10 mouse cellular contexts compared by ENCODE assay signal in the genomic region with DNA sequence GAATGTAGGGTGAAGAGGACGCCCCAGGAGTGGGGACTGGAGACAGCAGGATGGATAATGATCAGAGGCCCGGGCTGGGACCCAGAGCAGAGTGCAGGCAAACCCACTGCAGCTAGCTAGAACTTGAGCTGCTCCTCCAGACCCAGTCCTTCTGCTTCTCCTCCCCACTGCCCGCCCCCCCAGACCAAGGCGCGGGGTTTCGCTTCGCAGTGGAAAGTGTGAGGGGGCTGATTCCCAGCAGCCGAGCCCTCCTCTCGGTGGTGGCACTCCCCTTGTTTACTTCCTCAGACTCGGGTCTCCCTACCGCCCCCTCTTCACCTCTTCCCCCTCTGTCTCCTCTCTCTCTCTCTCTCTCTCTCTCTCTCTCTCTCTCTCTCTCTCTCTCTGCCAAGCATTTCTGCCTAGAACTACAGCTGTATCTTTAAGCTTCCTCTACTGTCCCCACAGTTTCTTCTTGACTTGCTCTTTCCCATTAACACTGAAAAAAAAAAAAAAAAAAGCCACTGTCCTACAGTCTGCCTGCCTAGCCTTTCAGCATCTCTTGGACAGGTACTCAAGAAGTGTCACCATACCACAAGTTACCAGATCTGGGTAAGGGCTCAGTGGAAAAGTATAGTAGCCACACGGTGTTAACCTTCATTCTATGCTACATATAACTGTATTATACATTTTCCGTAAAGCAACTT. TPM values are rescaled to one million over a fixed set of nuclear protein-coding genes. Genes with fewer than 3 reads are reported as not detected.
DNase-seq lines count a peak whose midpoint lies in the region; ATAC-seq and TF ChIP-seq lines count a peak whose summit lies in the region.
"Had no signal": no experiment of that assay in that cellular context is flagged by ENCODE, and none has a peak within 500 bp of the region (broad histone marks: within the 10 kb centered on the region; RNA-seq: fewer than 3 reads in every experiment).

A gene (minus strand): TSS at position 173 of the 686 bp plus-strand sequence.

- H3K4me3 ChIP-seq in heart, embryonic 14.5 days (ENCODE audit: control insufficient read depth in 1 of 2, insufficient read depth in 1 of 2, low read depth in 1 of 2, low read length in 2 of 2): no peak within 1 kb of the TSS
- 0 out of 2 replicates have a peak within 1 kb of the TSS, but pooled peaks have one; percentile 13 for H3K4me3 ChIP-seq in spleen, adult 2 months (ENCODE audit: extremely low read depth, insufficient read depth, insufficient read length)
- no peak within 1 kb of the TSS for H3K4me3 ChIP-seq in limb, embryonic 15.5 days

- no peaks in the 10 kb centered on the region for H3K9me3 ChIP-seq in heart, embryonic 14.5 days (ENCODE audit: control insufficient read depth, low read length)
- H3K9me3 ChIP-seq in limb, embryonic 15.5 days: no peaks in the 10 kb centered on the region

- peaks cover 25% of the 10 kb centered on the region for H3K36me3 ChIP-seq in heart, embryonic 14.5 days (ENCODE audit: control insufficient read depth, insufficient read depth, low read length)
- peaks cover 5% of the 10 kb centered on the region; the same call in 1 of the 2 replicates for H3K36me3 ChIP-seq in spleen, adult 2 months (ENCODE audit: control insufficient read depth, insufficient read depth, low read length)
- peaks cover 31% of the 10 kb centered on the region for H3K36me3 ChIP-seq in limb, embryonic 15.5 days

- no peak for ATAC-seq in heart, embryonic 14.5 days (ENCODE audit: insufficient number of reproducible peaks, insufficient read depth, low FRiP score, low read depth)
- no peak for ATAC-seq in limb, embryonic 15.5 days (ENCODE audit: insufficient number of reproducible peaks, low FRiP score, low TSS enrichment, low read depth)

- 15% methylated on average over 13 of the region's 13 CpGs for WGBS in heart, embryonic 14.5 days
- 21% methylated on average over 12 of the region's 13 CpGs for WGBS in spleen, adult 2 months
- 18% methylated on average over 12 of the region's 13 CpGs for WGBS in limb, embryonic 15.5 days

- H3K27ac ChIP-seq in heart, embryonic 14.5 days (replicated peaks in 1 of 2; ENCODE audit: control insufficient read depth in 1 of 2, insufficient read depth in 1 of 2, low read depth in 2 of 2, low read length in 2 of 2): 0 out of 4 replicates have a peak within 1 kb of the TSS, but pooled peaks of 1 of the 2 experiments have one; percentile 1
- 0 out of 2 replicates have a peak within 1 kb of the TSS, but pooled peaks have one; percentile 2 for H3K27ac ChIP-seq in spleen, adult 2 months (ENCODE audit: insufficient read depth, low read length)
- H3K27ac ChIP-seq in limb, embryonic 15.5 days: peak within 1 kb of the TSS; percentile 59
- H3K27ac ChIP-seq: liver, embryonic 14.5 days had no signal

- H3K27me3 ChIP-seq in heart, embryonic 14.5 days (ENCODE audit: control insufficient read depth, insufficient read depth, low read length): peaks cover 4% of the 10 kb centered on the region; the same call in 1 of the 2 replicates
- peaks cover 1% of the 10 kb centered on the region for H3K27me3 ChIP-seq in spleen, adult 2 months (ENCODE audit: control insufficient read depth, insufficient read depth, low read length)
- peaks cover 15% of the 10 kb centered on the region for H3K27me3 ChIP-seq in limb, embryonic 15.5 days

- peak within 1 kb of the TSS; percentile 32; the same call in 1 of the 2 replicates for H3K4me2 ChIP-seq in heart, embryonic 14.5 days (ENCODE audit: low read length)
- H3K4me2 ChIP-seq in limb, embryonic 15.5 days: 0 out of 2 replicates have a peak within 1 kb of the TSS, but pooled peaks have one; percentile 10

- TF ChIP-seq POLR2A in spleen, adult 2 months (IDR thresholded peaks at IDR 0.05; ENCODE audit: low read depth, low read length): no peak

- no peak for TF ChIP-seq CTCF in spleen, adult 2 months (IDR thresholded peaks at IDR 0.05; ENCODE audit: extremely low read depth, insufficient read depth, insufficient read length, insufficient replicate concordance)

- DNase-seq in heart, adult 9 months (ENCODE audit: low spot score in 2 of 2): no peak
- no peak for DNase-seq in spleen, adult 2 months (ENCODE audit: low read depth in 1 of 2, low spot score in 2 of 2)
- DNase-seq in spleen, adult 18-20 months: no peak
- peak; percentile 68 for DNase-seq in thymus, postnatal 4 days
- DNase-seq in ovary, postnatal 14 days (ENCODE audit: low spot score): no peak
- DNase-seq in yolk sac, embryonic 10.5 days (ENCODE audit: low spot score): no peak
- DNase-seq: gastrocnemius, postnatal 10 days had no signal

- peaks cover 23 to 37% of the 10 kb centered on the region in 2 experiments for H3K4me1 ChIP-seq in heart, embryonic 14.5 days (ENCODE audit: control insufficient read depth in 2 of 2, insufficient read depth in 2 of 2, low read length in 2 of 2)
- H3K4me1 ChIP-seq in spleen, adult 2 months (ENCODE audit: control insufficient read depth, insufficient read depth, insufficient read length): peaks cover 9% of the 10 kb centered on the region
- peaks cover 47% of the 10 kb centered on the region for H3K4me1 ChIP-seq in limb, embryonic 15.5 days

- no peak within 1 kb of the TSS for H3K9ac ChIP-seq in heart, embryonic 14.5 days (ENCODE audit: low read length)
- H3K9ac ChIP-seq in limb, embryonic 15.5 days: no peak within 1 kb of the TSS
- H3K9ac ChIP-seq: liver, embryonic 14.5 days had no signal

RNA-seq across cellular contexts. Expression of the gene that starts here (rescaled TPM):
- polyA plus RNA-seq in heart, embryonic 14.5 days (2014; fragmentation: Nextera tagmentation; extraction: Ambion mirVana): 1.00 and 1.1 TPM in 2 replicates
- polyA plus RNA-seq in spleen, adult 2 months (2012; rRNA removed): 10.9 and 18.2 TPM in 2 replicates
- polyA plus RNA-seq in limb, embryonic 15.5 days (2015; fragmentation: Nextera tagmentation; extraction: Ambion mirVana): 2.3 TPM in 2 replicates
